Mouse (Mus musculus): ENCODE results near the gene Ilvbl. TPM values are rescaled to one million over a fixed set of nuclear protein-coding genes. Genes with fewer than 3 reads are reported as not detected.
"Not testable (repeated sequence)": the region's sequence is repeated elsewhere in the genome, so short reads cannot be mapped to it uniquely, and the experiment has no call there.

Gene Ilvbl
- total RNA-seq, 2 experiments from 2014 or later = 76.5 to 88.8 TPM

- peak in 1 of 2 experiments; percentile 10 for DNase-seq (ENCODE audit: low spot score in 2 of 2)
Observed at GRCm38 (mm10) chr10:78590744-78591143, 16.6 kb downstream of the Ilvbl start.

GRCm38 (mm10) chr10:78591406-78592328, 17.5 kb downstream of the Ilvbl start, which contains the start of gene Syde1:
TSS of gene Syde1 (minus strand) at chr10:78591964.
- peak in 1 of 2 experiments; percentile 20 for DNase-seq (ENCODE audit: low spot score in 2 of 2)

GRCm38 (mm10) chr10:78592856-78593379, 18.8 kb downstream of the Ilvbl start:
- no peak for DNase-seq (ENCODE audit: low spot score in 2 of 2)

- DNase-seq (ENCODE audit: low spot score in 2 of 2) = no peak
Observed at GRCm38 (mm10) chr10:78593736-78594135, 19.6 kb downstream of the Ilvbl start.

GRCm38 (mm10) chr10:78594157-78594556, 20.0 kb downstream of the Ilvbl start:
- no peak for DNase-seq (ENCODE audit: low spot score in 2 of 2)

- no peak for DNase-seq (ENCODE audit: low spot score in 2 of 2)
Observed at GRCm38 (mm10) chr10:78594566-78594965, 20.4 kb downstream of the Ilvbl start.

- no peak for DNase-seq (ENCODE audit: low spot score in 2 of 2)
Observed at GRCm38 (mm10) chr10:78599865-78600264, 25.7 kb downstream of the Ilvbl start.

GRCm38 (mm10) chr10:78605080-78605479, 30.9 kb downstream of the Ilvbl start:
- DNase-seq (ENCODE audit: low spot score in 2 of 2) = no peak

- no peak for DNase-seq (ENCODE audit: low spot score in 2 of 2)
Observed at GRCm38 (mm10) chr10:78607602-78608001, 33.5 kb downstream of the Ilvbl start.

GRCm38 (mm10) chr10:78617974-78618373, 43.8 kb downstream of the Ilvbl start, which contains the start of gene Olfr1357:
TSS of gene Olfr1357 (minus strand) at chr10:78618074.
- DNase-seq (ENCODE audit: low spot score in 2 of 2) = no peak

GRCm38 (mm10) chr10:78623143-78623542, 49.0 kb downstream of the Ilvbl start:
- DNase-seq (ENCODE audit: low spot score in 2 of 2) = not testable (repeated sequence)

GRCm38 (mm10) chr10:78630194-78630593, 56.0 kb downstream of the Ilvbl start:
- no peak for DNase-seq (ENCODE audit: low spot score in 2 of 2)

- no peak for DNase-seq (ENCODE audit: low spot score in 2 of 2)
Observed at GRCm38 (mm10) chr10:78632311-78632710, 58.2 kb downstream of the Ilvbl start.

Small RNA genes within 50 kb of the gene (microRNA-seq; reads per million reads assigned to microRNA genes)
- not detected for gene Gm27541

Other genes starting within 250 kb of the Ilvbl start
- 100 to 1,000 TPM; 203 to 217 TPM for gene Agpat3, start 221.9 kb upstream of the Ilvbl start, total RNA-seq (2021)
- gene Rrp1, start 161.3 kb upstream of the Ilvbl start, total RNA-seq (2021) = 100 to 1,000 TPM; 282 to 296 TPM
- 100 to 1,000 TPM; 171 to 196 TPM for gene Cstb, start 148.7 kb upstream of the Ilvbl start, total RNA-seq (2021)
- 10 to 100 TPM; 20.4 to 20.8 TPM for gene Pdxk, start 109.4 kb upstream of the Ilvbl start, total RNA-seq (2021)
- not detected for gene Olfr1358, start 56.9 kb upstream of the Ilvbl start, total RNA-seq (2021)
- gene Syde1, start 17.6 kb downstream of the Ilvbl start, total RNA-seq (2021) = 10 to 100 TPM; 41.2 to 44.2 TPM
- gene Olfr1357, start 43.7 kb downstream of the Ilvbl start, total RNA-seq (2021) = not detected
- gene Casp14, start 143.9 kb downstream of the Ilvbl start, total RNA-seq (2021) = not detected
- not detected for gene Ccdc105, start 178.7 kb downstream of the Ilvbl start, total RNA-seq (2021)
- under 1 TPM; 0.48 to 0.53 TPM for gene Slc1a6, start 206.2 kb downstream of the Ilvbl start, total RNA-seq (2021)